Mouse (Mus musculus) limb, embryonic 15.5 days (tissue): ENCODE measurements around the gene Eif4e1b. TPM values are rescaled to one million over a fixed set of nuclear protein-coding genes. Genes with fewer than 3 reads are reported as not detected.

Experiments
- ATAC-seq: fragments of 200-750 bp; cut with Nextera tagmentation; 2 replicates; pipeline ENCODE4 v1.8.0; 2017; ENCODE audit warnings: low read depth, moderate TSS enrichment; ENCODE audit not compliant: insufficient number of reproducible peaks, low FRiP score, low TSS enrichment
- H3K27ac ChIP-seq: fragments of 300-500 bp; sonication (generic); 2 replicates; pipeline ENCODE4 v1.5.1; 2015; ENCODE audit warnings: moderate library complexity, mild to moderate bottlenecking, inconsistent platforms
- H3K27me3 ChIP-seq: fragments of 300-500 bp; sonication (generic); 2 replicates; pipeline ENCODE4 v1.6.1; 2015; ENCODE audit warnings: inconsistent platforms
- H3K36me3 ChIP-seq: fragments of 300-500 bp; sonication (generic); 2 replicates; pipeline ENCODE4 v1.6.1; 2015; ENCODE audit warnings: inconsistent platforms
- H3K4me1 ChIP-seq: fragments of 300-500 bp; sonication (generic); 2 replicates; pipeline ENCODE4 v1.6.1; 2015; ENCODE audit warnings: inconsistent platforms
- H3K4me2 ChIP-seq: fragments of 300-500 bp; sonication (generic); 2 replicates; pipeline ENCODE4 v1.6.1; 2015; ENCODE audit warnings: mild to moderate bottlenecking, inconsistent platforms
- H3K4me3 ChIP-seq: fragments of 300-500 bp; sonication (generic); 2 replicates; pipeline ENCODE4 v1.5.1; 2015; ENCODE audit warnings: mild to moderate bottlenecking, inconsistent platforms
- H3K9ac ChIP-seq: fragments of 300-500 bp; sonication (generic); 2 replicates; pipeline ENCODE4 v1.6.1; 2015; ENCODE audit warnings: inconsistent platforms
- H3K9me3 ChIP-seq: fragments of 300-500 bp; sonication (generic); 2 replicates; pipeline ENCODE4 v1.6.1; 2016; ENCODE audit warnings: inconsistent platforms
- WGBS: fragments of 180-500 bp; shearing (Covaris S2); methylation state at CpG from one replicate; pipeline ENCODE4 v1.1.7; 2015; 5-methylcytosine and 5-hydroxymethylcytosine counted together
- polyA plus RNA-seq: library from polyadenylated mRNA; unstranded; fragments of >200 nt; fragmentation: Nextera tagmentation; extraction: Ambion mirVana; gene quantifications from 2 replicates; pipeline ENCODE4 v1.2.1, GENCODE M21; 2015

The Eif4e1b gene
- not detected in 2 replicates for polyA plus RNA-seq

DNA sequence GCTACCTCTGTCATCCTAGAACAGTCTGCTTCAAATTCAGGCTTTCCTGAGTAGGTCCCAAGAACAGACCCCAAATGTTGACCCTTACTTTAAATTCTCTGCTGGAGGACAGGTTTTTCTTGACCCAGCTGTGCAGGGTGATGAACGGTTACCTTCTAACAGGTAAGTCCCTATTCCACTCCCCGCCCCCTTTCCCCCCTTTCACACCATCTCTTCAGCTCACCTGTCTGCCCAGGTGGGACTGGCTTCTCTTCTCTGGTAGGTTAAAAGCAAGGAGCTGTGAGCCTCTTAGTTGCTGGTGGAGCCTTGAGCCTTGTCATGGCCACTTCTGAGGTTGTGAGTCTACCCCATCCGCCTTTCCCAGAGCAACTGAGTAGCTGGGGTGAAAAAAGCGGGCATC is at the start of gene Eif4e1b:
Eif4e1b (plus strand) TSS at position 301 of the 400 bp plus-strand sequence.
- peaks cover 9% of the 10 kb centered on the region; the same call in 1 of the 2 replicates for H3K27me3 ChIP-seq
- no peak within 1 kb of the TSS for H3K4me3 ChIP-seq
- no peaks in the 10 kb centered on the region for H3K9me3 ChIP-seq
- H3K36me3 ChIP-seq: no peaks in the 10 kb centered on the region
- peaks cover 6% of the 10 kb centered on the region; the same call in 1 of the 2 replicates for H3K4me1 ChIP-seq
- H3K27ac ChIP-seq: no peak within 1 kb of the TSS
- H3K4me2 ChIP-seq: no peak within 1 kb of the TSS
- 87% methylated on average over 4 of the region's 4 CpGs for WGBS
- no peak within 1 kb of the TSS for H3K9ac ChIP-seq
- ATAC-seq: no peak

DNA sequence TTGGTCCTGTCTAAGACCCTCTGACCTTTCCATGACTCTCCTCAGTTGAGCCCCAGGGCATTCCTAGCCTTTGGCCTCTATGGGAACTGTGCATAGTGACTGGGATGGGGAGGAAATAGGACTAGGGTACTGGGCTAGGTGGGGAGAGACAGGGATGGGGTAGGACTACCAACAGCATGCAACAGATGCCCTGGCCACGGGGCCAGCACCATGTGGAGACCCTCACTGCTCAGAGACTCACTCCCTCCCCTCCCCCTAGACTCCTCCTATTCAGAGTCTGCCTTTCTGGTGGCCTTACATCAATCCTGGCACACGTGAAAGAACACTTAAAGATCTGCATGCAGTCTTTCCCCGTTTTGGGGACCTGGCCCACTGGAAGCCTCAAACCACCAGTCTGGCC is 46.9 kb upstream of the Eif4e1b start:
- WGBS: 19% methylated on average over 3 of the region's 3 CpGs
- no peaks in the 10 kb centered on the region for H3K36me3 ChIP-seq
- peak overlapping the region; percentile 78 for H3K4me2 ChIP-seq
- H3K4me3 ChIP-seq: peak overlapping the region; percentile 42
- H3K4me1 ChIP-seq: peaks cover 11% of the 10 kb centered on the region
- no peaks in the 10 kb centered on the region for H3K9me3 ChIP-seq
- peak; percentile 30; the same call in 1 of the 2 replicates for ATAC-seq
- H3K9ac ChIP-seq: no peak overlapping the region
- peaks cover 66% of the 10 kb centered on the region for H3K27me3 ChIP-seq
- H3K27ac ChIP-seq: no peak overlapping the region

DNA sequence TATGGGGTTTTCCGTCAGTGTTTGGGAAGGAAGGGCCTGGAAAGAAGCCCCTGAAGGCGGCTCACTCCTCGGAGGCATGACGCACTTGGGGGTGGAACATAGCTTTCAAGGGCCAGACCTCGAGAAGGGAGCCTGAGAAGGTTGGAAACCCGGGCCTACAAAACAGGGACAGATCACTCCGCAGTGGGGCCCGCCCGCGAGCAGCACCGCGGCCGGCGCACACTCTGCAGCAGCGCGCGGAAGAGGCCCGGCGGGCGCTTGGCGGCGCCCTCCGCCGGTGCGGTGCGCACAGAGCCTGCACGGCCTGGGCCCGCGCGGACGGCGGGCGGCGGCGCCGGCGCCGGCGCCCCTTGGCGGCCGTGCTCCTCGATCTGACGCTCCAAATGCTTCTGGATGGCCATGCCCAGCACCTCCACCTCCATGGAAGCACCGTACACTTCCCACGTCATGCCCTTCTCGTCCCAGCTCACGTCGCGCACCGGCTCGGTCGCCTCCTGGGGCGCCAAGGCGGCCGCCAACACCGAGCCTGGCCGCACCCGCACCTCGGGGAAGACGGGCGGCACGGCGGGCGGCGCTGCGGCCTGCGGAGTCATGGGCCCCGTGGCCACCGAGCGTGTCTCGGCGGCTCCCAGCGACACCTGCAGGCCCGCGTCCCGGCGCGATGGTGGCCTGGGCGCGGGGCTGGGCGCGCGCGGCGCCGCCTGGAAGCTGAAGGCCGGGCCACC is 46.1 kb upstream of the Eif4e1b start:
- WGBS: under 1% methylated on average over 84 of the region's 87 CpGs
- no peaks in the 10 kb centered on the region for H3K9me3 ChIP-seq
- peaks cover 71% of the 10 kb centered on the region for H3K27me3 ChIP-seq
- no peak overlapping the region for H3K27ac ChIP-seq
- H3K36me3 ChIP-seq: no peaks in the 10 kb centered on the region
- H3K4me1 ChIP-seq: peaks cover 11% of the 10 kb centered on the region
- no peak for ATAC-seq
- H3K4me3 ChIP-seq: peak overlapping the region; percentile 42
- peak overlapping the region; percentile 17; the same call in 1 of the 2 replicates for H3K9ac ChIP-seq
- peak overlapping the region; percentile 78 for H3K4me2 ChIP-seq

DNA sequence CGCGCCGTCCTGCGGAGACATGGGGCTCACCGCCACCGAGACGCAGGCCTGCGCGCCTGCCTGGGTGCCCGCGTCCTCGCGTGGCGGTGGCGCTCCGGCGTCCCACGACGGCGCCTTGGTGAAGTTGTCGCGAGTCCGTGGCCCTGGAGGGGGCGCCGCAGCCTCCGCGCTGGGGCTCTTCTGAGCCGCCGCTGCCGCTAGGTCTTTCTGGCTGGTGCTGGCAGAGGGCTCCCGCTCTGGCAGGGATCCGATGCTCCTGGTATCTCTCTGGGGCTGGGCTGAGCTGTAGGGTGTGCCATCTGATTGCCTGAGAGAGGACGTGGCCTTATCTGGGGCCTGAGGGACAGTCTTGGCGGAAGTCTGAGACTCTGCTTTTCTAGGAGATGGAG is 45.6 kb upstream of the Eif4e1b start:
- no peak for ATAC-seq
- Histone ChIP-seq H3K27me3 (peaks cover 71% of the 10 kb centered on the region), H3K9me3 (no peaks in the 10 kb centered on the region), H3K36me3 (no peaks in the 10 kb centered on the region), H3K4me1 (peaks cover 11% of the 10 kb centered on the region), H3K9ac (no peak overlapping the region), H3K27ac (no peak overlapping the region), H3K4me2 (peak overlapping the region; percentile 78), H3K4me3 (peak overlapping the region; percentile 42)
- 4% methylated on average over 34 of the region's 34 CpGs for WGBS

DNA sequence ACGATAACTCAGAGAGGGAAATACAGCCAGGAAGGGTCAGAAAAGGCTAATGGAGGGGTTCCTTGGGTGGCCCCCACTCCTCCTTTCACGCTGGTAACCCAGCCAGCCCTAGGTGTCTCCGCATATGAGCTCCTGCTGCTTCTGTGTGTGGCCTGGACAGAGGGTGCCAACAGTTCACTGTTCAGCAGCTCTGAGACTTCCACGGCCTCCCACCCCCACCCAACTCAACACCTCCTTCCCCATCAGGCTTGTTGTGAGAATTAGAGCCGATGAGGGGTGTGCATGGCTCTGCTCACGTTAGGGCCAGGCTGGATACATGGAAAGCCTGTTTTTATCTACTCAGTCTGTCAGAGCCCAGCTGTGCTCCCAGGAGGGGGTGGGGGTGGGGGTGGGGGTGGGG is 37.7 kb upstream of the Eif4e1b start:
- peaks cover 11% of the 10 kb centered on the region for H3K4me1 ChIP-seq
- peaks cover 57% of the 10 kb centered on the region for H3K27me3 ChIP-seq
- no peak overlapping the region for H3K27ac ChIP-seq
- no peaks in the 10 kb centered on the region for H3K36me3 ChIP-seq
- no peak overlapping the region for H3K9ac ChIP-seq
- ATAC-seq: no peak
- 38% methylated on average over 6 of the region's 6 CpGs for WGBS
- H3K9me3 ChIP-seq: no peaks in the 10 kb centered on the region
- H3K4me3 ChIP-seq: no peak overlapping the region
- H3K4me2 ChIP-seq: no peak overlapping the region

DNA sequence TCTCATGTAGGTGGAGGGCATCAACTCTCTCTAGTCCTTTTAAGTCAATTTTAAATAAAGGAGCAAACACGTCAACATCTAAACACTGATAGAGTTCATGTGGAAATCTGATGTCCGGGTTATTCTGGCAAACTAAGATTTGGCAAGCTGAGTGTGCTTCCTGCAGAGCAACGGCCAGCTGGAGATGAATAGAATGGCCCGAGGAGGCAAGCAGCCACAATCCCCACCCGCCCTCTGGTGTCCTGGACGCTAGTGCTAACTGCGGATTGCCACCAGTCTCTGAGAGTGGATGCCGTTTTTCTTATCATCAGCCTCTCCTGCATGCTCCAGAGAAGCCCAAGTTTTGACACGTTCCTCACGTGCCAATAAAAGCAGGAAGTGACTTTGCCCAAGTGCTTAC is 36.9 kb upstream of the Eif4e1b start:
- Histone ChIP-seq H3K27me3 (peaks cover 58% of the 10 kb centered on the region), H3K9ac (no peak overlapping the region), H3K27ac (no peak overlapping the region), H3K36me3 (no peaks in the 10 kb centered on the region), H3K4me1 (peaks cover 11% of the 10 kb centered on the region), H3K4me2 (no peak overlapping the region), H3K4me3 (no peak overlapping the region), H3K9me3 (no peaks in the 10 kb centered on the region)
- no peak for ATAC-seq
- 47% methylated on average over 10 of the region's 10 CpGs for WGBS

DNA sequence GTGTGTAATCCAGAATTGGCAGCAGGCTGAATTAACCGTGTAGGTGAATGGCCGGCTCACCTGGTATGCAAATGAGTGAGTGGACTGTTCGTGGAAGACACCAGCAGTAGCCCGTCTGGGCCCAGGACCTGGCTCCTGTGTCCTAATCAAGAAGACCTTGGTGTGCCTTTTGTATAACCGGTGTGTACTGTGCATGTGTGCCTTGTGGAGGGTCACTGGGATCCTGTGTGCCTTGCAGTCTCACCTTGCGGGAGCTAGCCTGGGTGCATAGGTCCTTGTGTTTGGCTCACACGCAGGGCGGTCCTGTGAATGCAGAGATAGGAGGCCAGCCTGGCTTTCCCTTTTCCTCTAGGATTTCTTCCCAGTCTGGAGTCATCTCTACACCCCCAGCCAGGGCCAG is 35.6 kb upstream of the Eif4e1b start:
- H3K9me3 ChIP-seq: no peaks in the 10 kb centered on the region
- H3K9ac ChIP-seq: no peak overlapping the region
- H3K4me2 ChIP-seq: no peak overlapping the region
- H3K36me3 ChIP-seq: no peaks in the 10 kb centered on the region
- peaks cover 61% of the 10 kb centered on the region for H3K27me3 ChIP-seq
- H3K4me3 ChIP-seq: no peak overlapping the region
- WGBS: 82% methylated on average over 8 of the region's 8 CpGs
- no peak overlapping the region for H3K27ac ChIP-seq
- H3K4me1 ChIP-seq: peaks cover 11% of the 10 kb centered on the region
- no peak for ATAC-seq

DNA sequence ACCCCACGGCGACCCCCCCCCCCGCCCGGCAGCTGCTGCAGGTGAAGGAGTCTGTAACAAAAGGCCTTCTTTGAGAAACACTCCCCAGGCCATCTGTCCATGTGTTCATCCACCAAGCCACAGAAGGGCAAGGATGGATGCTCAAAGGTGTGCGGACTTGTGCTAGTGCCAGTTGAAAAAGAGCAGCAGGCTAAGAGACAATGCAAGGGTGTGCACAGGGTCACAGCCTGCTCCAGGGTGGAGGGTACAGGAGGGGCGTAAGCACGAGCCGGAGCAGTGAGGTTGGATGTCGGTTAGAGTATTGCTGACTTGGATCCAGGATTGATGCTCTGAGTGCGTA is 35.1 kb upstream of the Eif4e1b start:
- 0 out of 2 replicates have a peak, but pooled peaks have one; percentile 31 for ATAC-seq

DNA sequence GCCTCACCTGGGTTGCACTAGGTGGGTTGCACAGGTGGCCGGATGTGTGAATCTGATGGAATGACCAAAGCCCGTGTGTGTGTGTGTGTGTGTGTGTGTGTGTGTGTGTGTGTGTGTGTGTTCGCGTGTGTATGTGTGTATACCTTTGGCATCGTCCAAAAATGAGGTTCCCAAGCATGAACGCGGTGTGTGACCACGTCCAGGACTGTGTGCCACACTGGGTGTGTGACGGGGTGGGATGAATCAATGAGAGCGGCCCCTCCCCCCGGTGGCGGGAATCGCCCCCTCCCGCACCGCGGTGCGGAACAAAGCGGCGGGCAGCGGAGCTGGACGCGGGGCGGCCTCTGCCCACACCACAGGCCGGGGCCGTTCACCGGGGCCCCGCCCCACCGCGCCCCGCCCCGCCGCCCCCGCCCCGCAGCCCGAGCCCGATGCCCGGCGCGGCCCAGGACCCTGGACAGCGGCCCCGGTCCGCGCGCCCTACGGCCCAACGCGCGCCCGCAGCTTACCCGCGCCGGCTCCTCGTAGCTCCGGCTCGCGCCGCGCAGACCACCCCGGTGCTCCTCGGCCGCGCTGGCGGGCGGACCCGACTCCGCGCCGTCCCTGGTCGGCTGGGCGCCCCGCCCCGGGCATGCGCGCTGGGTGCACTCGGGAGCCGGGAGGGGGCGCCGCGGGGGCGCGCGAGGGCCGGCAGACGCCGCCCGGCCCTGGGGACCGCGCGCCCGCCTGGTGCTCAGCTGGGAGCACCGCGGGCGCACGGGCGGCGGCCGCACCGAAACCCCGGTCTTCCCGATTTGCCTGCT is 34.5 kb upstream of the Eif4e1b start:
- H3K4me1 ChIP-seq: peaks cover 11% of the 10 kb centered on the region
- no peak overlapping the region for H3K27ac ChIP-seq
- H3K9ac ChIP-seq: no peak overlapping the region
- H3K36me3 ChIP-seq: no peaks in the 10 kb centered on the region
- peaks cover 67% of the 10 kb centered on the region for H3K27me3 ChIP-seq
- 3% methylated on average over 67 of the region's 100 CpGs for WGBS
- peak; percentile 55; the same call in 1 of the 2 replicates for ATAC-seq
- peak overlapping the region; percentile 94 for H3K4me2 ChIP-seq
- H3K4me3 ChIP-seq: peak overlapping the region; percentile 53
- H3K9me3 ChIP-seq: no peaks in the 10 kb centered on the region

More for the DNA sequence above, 35.1 kb upstream of the Eif4e1b start:
- peaks cover 62% of the 10 kb centered on the region for H3K27me3 ChIP-seq
- 0 out of 2 replicates have a peak overlapping the region, but pooled peaks have one; percentile 53 for H3K4me3 ChIP-seq
- peaks cover 11% of the 10 kb centered on the region for H3K4me1 ChIP-seq
- H3K9ac ChIP-seq: no peak overlapping the region
- no peaks in the 10 kb centered on the region for H3K9me3 ChIP-seq
- H3K4me2 ChIP-seq: peak overlapping the region; percentile 94; the same call in 1 of the 2 replicates
- H3K36me3 ChIP-seq: no peaks in the 10 kb centered on the region
- H3K27ac ChIP-seq: no peak overlapping the region
- WGBS: 50% methylated on average over 10 of the region's 10 CpGs

DNA sequence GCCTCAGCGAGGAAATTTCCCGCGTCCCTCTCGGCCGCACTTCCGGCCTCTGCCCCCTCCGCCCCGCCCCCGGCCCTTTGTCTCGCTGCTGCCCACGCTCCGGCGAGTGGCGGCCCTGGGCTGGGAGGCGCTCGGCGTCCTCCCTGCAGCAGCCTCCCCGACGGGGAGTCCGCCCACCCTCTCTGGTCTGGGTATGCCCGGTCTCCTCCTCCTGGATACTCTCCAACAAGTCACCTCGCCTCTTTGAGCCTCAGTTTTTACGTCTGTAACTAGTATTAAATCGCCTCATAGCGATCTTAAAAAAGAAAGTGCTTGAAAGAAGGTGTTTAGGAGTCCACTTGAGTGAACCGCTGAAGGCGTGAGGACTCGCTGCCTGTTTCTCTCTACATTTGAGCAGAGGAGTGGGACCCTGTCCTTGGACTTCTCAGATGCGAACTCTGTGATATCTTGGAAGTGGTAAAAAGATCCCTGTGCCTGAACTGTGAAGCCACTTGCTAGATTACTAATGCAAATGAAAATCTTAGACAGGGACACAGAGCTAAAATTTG is 33.9 kb upstream of the Eif4e1b start, which contains the start of gene Gprin1:
Gprin1 (minus strand) TSS at position 11 of the 548 bp plus-strand sequence.
- Histone ChIP-seq H3K9me3 (no peaks in the 10 kb centered on the region), H3K4me1 (peaks cover 11% of the 10 kb centered on the region), H3K9ac (no peak within 1 kb of the TSS), H3K4me3 (peak within 1 kb of the TSS; percentile 53), H3K4me2 (peak within 1 kb of the TSS; percentile 94), H3K27ac (no peak within 1 kb of the TSS), H3K27me3 (peaks cover 73% of the 10 kb centered on the region), H3K36me3 (no peaks in the 10 kb centered on the region)
- WGBS: 3% methylated on average over 28 of the region's 29 CpGs
- ATAC-seq: no peak

DNA sequence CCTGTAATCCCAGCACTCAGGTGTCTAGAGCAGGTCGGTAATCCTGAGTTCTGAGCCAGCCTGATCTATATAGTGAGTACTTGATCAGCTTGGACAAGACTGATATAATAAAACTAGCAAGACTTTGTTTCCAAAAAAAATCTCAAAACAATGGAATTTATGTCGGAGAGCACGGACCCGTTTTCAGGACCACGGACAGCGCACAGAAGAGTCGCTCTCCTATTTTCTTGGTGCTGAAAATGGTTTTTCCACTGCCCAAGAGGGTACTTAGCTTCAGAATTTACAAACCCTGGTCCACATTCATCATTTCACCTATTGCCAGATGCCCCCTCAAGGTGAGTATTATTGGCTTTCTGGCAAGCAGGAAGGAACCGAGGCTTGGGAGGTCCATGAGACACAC is 33.1 kb upstream of the Eif4e1b start:
- Histone ChIP-seq H3K4me1 (peaks cover 11% of the 10 kb centered on the region), H3K9ac (no peak overlapping the region), H3K4me2 (no peak overlapping the region), H3K27me3 (peaks cover 81% of the 10 kb centered on the region), H3K27ac (no peak overlapping the region), H3K9me3 (no peaks in the 10 kb centered on the region), H3K36me3 (no peaks in the 10 kb centered on the region), H3K4me3 (no peak overlapping the region)
- 4% methylated on average over 8 of the region's 8 CpGs for WGBS
- ATAC-seq: no peak

DNA sequence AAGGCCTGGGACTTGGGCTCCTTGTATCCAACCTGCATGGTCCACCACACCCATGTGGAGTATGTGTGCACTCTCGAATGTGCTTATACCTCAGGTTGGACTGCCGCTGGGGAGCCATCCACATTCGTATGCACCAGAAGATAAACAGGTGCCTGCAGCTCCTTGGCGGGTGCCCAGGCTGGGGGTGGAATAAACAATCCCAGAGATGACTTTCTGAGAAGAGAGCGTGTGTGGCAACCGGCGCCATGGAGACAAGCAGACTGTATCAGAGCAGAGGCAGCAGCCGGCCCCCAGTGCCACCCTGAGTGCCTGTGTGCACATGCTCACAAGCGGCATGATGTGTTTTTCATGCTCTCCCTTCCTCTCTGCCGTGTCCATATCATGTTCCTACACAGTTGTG is 31.1 kb upstream of the Eif4e1b start:
- Histone ChIP-seq H3K27ac (no peak overlapping the region), H3K4me2 (no peak overlapping the region), H3K4me3 (no peak overlapping the region), H3K27me3 (peaks cover 78% of the 10 kb centered on the region), H3K9ac (no peak overlapping the region), H3K4me1 (peaks cover 13% of the 10 kb centered on the region), H3K9me3 (no peaks in the 10 kb centered on the region), H3K36me3 (no peaks in the 10 kb centered on the region)
- WGBS: 71% methylated on average over 10 of the region's 10 CpGs
- no peak for ATAC-seq
